Mouse (Mus musculus): ENCODE results near the gene Sh3pxd2b.

- TF ChIP-seq CTCF (conservative IDR thresholded peaks at IDR 0.05; ENCODE audit: insufficient read depth, insufficient read length, low read depth, low read length) (no peak), POLR2A (IDR thresholded peaks at IDR 0.05; ENCODE audit: low read depth, low read length) (no peak)
Measured at GRCm38 (mm10) chr11:32364375-32364774, 16.8 kb downstream of the Sh3pxd2b start.

All from kidney, adult 2 months (tissue).